Mouse (Mus musculus) inflammation-experienced regulatory T-cells, adult 16 weeks (primary cell): ENCODE data around the gene Iapp. TPM values are rescaled to one million over a fixed set of nuclear protein-coding genes. Genes with fewer than 3 reads are reported as not detected.

Source experiments
- polyA plus RNA-seq: library from polyadenylated mRNA; unstranded; fragments of 100-300 nt; shearing (Covaris generic); gene quantifications from one replicate; pipeline ENCODE4 v1.2.1, GENCODE M21; 2017

Gene Iapp
- not detected for polyA plus RNA-seq

DNA sequence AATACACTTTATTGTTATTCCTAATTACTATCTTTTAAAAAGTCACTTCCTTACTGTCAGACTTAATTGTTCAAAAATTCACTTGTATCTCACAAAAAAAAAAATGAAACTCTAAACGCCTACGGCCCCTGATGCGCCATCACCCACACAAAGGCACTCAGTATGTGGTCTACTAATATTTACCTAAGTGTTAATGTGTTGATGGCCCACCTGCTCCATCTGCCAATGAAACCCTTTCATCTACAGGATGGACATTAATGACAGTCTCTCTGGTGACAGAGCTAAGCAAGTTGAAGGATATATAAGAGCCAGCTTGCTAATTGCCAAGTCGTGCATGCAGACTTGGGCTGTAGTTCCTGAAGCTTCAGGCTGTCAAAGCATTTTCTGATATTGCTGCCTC is at the start of gene Iapp:
Iapp (plus strand) TSS at position 326 of the 400 bp plus-strand sequence.

GRCm38 (mm10) chr6:142322881-142323280 is 24.7 kb downstream of the Iapp start, which contains the start of gene Slco1a5:
Slco1a5 (minus strand) TSS chr6:142322981.

DNA sequence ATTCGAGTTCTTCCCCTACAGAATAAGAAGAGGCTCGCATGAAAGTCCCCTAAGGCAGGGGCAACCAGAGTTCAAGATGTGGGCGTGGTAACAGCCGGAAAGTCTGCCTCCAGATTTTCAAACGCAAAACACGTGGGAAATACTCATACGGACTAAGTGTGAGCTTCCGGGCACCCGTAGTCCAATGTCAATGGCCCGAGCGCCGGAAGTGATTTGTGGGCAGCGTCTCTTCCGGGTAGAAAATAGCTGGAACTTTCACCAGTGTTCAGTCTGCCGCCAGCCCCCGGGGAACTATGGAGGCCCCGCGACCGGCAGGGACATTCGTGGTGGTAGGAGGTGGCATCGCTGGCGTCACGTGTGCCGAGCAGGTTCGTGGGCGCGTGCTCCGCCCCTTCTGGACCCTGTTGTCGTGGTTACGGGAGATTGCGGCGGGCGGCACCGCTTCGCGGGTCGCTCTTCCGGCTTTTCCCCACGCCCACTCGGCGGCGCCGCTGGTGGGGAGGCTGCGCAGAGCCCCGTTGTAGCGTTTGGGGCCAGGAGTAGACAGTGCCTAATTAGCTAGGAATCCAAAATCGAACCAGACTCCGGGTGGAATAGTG is 47.3 kb downstream of the Iapp start, which contains the start of gene Pyroxd1:
Pyroxd1 (plus strand) TSS at position 215 of the 599 bp plus-strand sequence.

Other genes with a start within 250 kb of the Iapp start
- not detected for gene Slco1a6, start 89.9 kb upstream of the Iapp start, polyA plus RNA-seq
- gene Slco1a5, start 24.6 kb downstream of the Iapp start, polyA plus RNA-seq = not detected
- 27.7 TPM for gene Pyroxd1, start 47.2 kb downstream of the Iapp start, polyA plus RNA-seq
- gene Recql, start 88.7 kb downstream of the Iapp start, polyA plus RNA-seq = 52.7 TPM
- gene Golt1b, start 88.8 kb downstream of the Iapp start, polyA plus RNA-seq = 30.7 TPM
- gene Spx, start 115.0 kb downstream of the Iapp start, polyA plus RNA-seq = 0.39 TPM
- not detected for gene Gys2, start 174.7 kb downstream of the Iapp start, polyA plus RNA-seq
- gene Ldhb, start 209.5 kb downstream of the Iapp start, polyA plus RNA-seq = 158 TPM